Mouse (Mus musculus) midbrain, embryonic 11.5 days (tissue): ENCODE data around the gene Bcar3. TPM values are rescaled to one million over a fixed set of nuclear protein-coding genes. Genes with fewer than 3 reads are reported as not detected.

Experiments used
- ATAC-seq: fragments of 200-750 bp; cut with Nextera tagmentation; 2 replicates; pipeline ENCODE4 v1.8.0; 2017; ENCODE audit warnings: moderate TSS enrichment, moderate library complexity; ENCODE audit not compliant: low FRiP score
- DNase-seq: peaks from one replicate; pipeline ENCODE4 v3.0.0; 2015; ENCODE audit warnings: low spot score; ENCODE audit errors: missing footprints
- H3K27ac ChIP-seq: fragments of 300-500 bp; sonication (generic); 2 replicates; pipeline ENCODE4 v1.5.1; 2014; ENCODE audit warnings: low read depth, low read length
- H3K27me3 ChIP-seq: fragments of 300-500 bp; sonication (generic); 2 replicates; pipeline ENCODE4 v1.6.1; 2014; ENCODE audit warnings: mild to moderate bottlenecking, low read length, moderate library complexity, mixed read lengths; ENCODE audit not compliant: control insufficient read depth, insufficient read depth
- H3K36me3 ChIP-seq: fragments of 300-500 bp; sonication (generic); 2 replicates; pipeline ENCODE4 v1.6.1; 2014; ENCODE audit warnings: mild to moderate bottlenecking, low read length, moderate library complexity, mixed read lengths; ENCODE audit not compliant: control insufficient read depth, insufficient read depth
- H3K4me1 ChIP-seq: fragments of 300-500 bp; sonication (generic); 2 replicates; pipeline ENCODE4 v1.6.1; 2014; ENCODE audit warnings: low read length; ENCODE audit not compliant: control insufficient read depth, insufficient read depth
- H3K4me2 ChIP-seq: fragments of 300-500 bp; sonication (generic); 2 replicates; pipeline ENCODE4 v1.6.1; 2014; ENCODE audit warnings: mild to moderate bottlenecking, moderate library complexity
- H3K4me3 ChIP-seq: fragments of 300-500 bp; sonication (generic); 2 replicates; pipeline ENCODE4 v1.5.1; 2014; ENCODE audit warnings: low read depth, low read length
- H3K9ac ChIP-seq: fragments of 300-500 bp; sonication (generic); 2 replicates; pipeline ENCODE4 v1.6.1; 2014; ENCODE audit warnings: low read length
- H3K9me3 ChIP-seq: fragments of 300-500 bp; sonication (generic); 2 replicates; pipeline ENCODE4 v1.6.1; 2016; ENCODE audit warnings: low read length; ENCODE audit not compliant: control insufficient read depth
- WGBS: fragments of 180-500 bp; shearing (Covaris S2); extraction: QIAGEN DNeasy Blood & Tissue Kit; methylation state at CpG from one replicate; pipeline ENCODE4 v1.1.7; 2014; 5-methylcytosine and 5-hydroxymethylcytosine counted together
- polyA plus RNA-seq: library from polyadenylated mRNA; unstranded; fragments of >200 nt; fragmentation: Nextera tagmentation; extraction: Ambion mirVana; gene quantifications from 2 replicates; pipeline ENCODE4 v1.2.1, GENCODE M21; 2014

Gene Bcar3
- polyA plus RNA-seq, 1 experiment from 2014 or later, result 16.7 TPM

- WGBS, result 91% methylated on average over 14 of the region's 14 CpGs
- ATAC-seq (no peak), DNase-seq (no peak)
- Histone ChIP-seq H3K4me2 (no peak overlapping the region), H3K36me3 (no peaks in the 10 kb centered on the region), H3K4me1 (peaks cover 11% of the 10 kb centered on the region), H3K9ac (no peak overlapping the region), H3K9me3 (no peaks in the 10 kb centered on the region), H3K4me3 (no peak overlapping the region), H3K27me3 (no peaks in the 10 kb centered on the region), H3K27ac (no peak overlapping the region)
Measured at GRCm38 (mm10) chr3:122470326-122471016, 176.5 kb downstream of the Bcar3 start.

- no peaks in the 10 kb centered on the region for H3K27me3 ChIP-seq
- WGBS, result 83% methylated on average over 12 of the region's 12 CpGs
- peaks cover 18% of the 10 kb centered on the region for H3K4me1 ChIP-seq
- no peak overlapping the region for H3K27ac ChIP-seq
- no peaks in the 10 kb centered on the region for H3K9me3 ChIP-seq
- no peak overlapping the region for H3K4me2 ChIP-seq
- DNase-seq (no peak), ATAC-seq (no peak)
- no peak overlapping the region for H3K4me3 ChIP-seq
- H3K9ac ChIP-seq, result no peak overlapping the region
- H3K36me3 ChIP-seq, result no peaks in the 10 kb centered on the region
Measured at GRCm38 (mm10) chr3:122471017-122471721, 177.2 kb downstream of the Bcar3 start.

- no peak overlapping the region for H3K27ac ChIP-seq
- WGBS, result 89% methylated on average over 11 of the region's 11 CpGs
- H3K4me3 ChIP-seq, result no peak overlapping the region
Measured at GRCm38 (mm10) chr3:122472412-122472811, 178.5 kb downstream of the Bcar3 start.

GRCm38 (mm10) chr3:122473523-122474034, 179.6 kb downstream of the Bcar3 start:
- Histone ChIP-seq H3K27ac (no peak overlapping the region), H3K36me3 (no peaks in the 10 kb centered on the region), H3K4me2 (no peak overlapping the region), H3K9ac (no peak overlapping the region), H3K9me3 (no peaks in the 10 kb centered on the region), H3K4me1 (peaks cover 32% of the 10 kb centered on the region), H3K4me3 (no peak overlapping the region), H3K27me3 (no peaks in the 10 kb centered on the region)
- ATAC-seq (no peak), DNase-seq (no peak)
- 85% methylated on average over 11 of the region's 11 CpGs for WGBS

More at GRCm38 (mm10) chr3:122472412-122472811, 178.5 kb downstream of the Bcar3 start:
- Histone ChIP-seq H3K4me2 (no peak overlapping the region), H3K4me1 (peaks cover 30% of the 10 kb centered on the region), H3K27me3 (no peaks in the 10 kb centered on the region), H3K9me3 (no peaks in the 10 kb centered on the region), H3K9ac (no peak overlapping the region), H3K36me3 (no peaks in the 10 kb centered on the region)
- DNase-seq, result no peak
- no peak for ATAC-seq

GRCm38 (mm10) chr3:122474067-122474466, 180.1 kb downstream of the Bcar3 start:
- Histone ChIP-seq H3K9ac (no peak overlapping the region), H3K36me3 (no peaks in the 10 kb centered on the region), H3K27ac (no peak overlapping the region), H3K4me2 (no peak overlapping the region), H3K9me3 (no peaks in the 10 kb centered on the region), H3K27me3 (no peaks in the 10 kb centered on the region), H3K4me3 (no peak overlapping the region), H3K4me1 (peaks cover 32% of the 10 kb centered on the region)
- WGBS, result 57% methylated on average over 5 of the region's 5 CpGs
- DNase-seq (no peak), ATAC-seq (no peak)

GRCm38 (mm10) chr3:122474796-122475195, 180.9 kb downstream of the Bcar3 start:
- no peaks in the 10 kb centered on the region for H3K36me3 ChIP-seq
- no peak for DNase-seq
- H3K9me3 ChIP-seq, result no peaks in the 10 kb centered on the region
- no peak overlapping the region; the same call in 1 of the 2 replicates for H3K27ac ChIP-seq
- H3K9ac ChIP-seq, result no peak overlapping the region
- no peak overlapping the region for H3K4me2 ChIP-seq
- H3K4me1 ChIP-seq, result peaks cover 38% of the 10 kb centered on the region
- 73% methylated on average over 4 of the region's 4 CpGs for WGBS
- no peak overlapping the region for H3K4me3 ChIP-seq
- H3K27me3 ChIP-seq, result no peaks in the 10 kb centered on the region
- ATAC-seq, result no peak

GRCm38 (mm10) chr3:122475735-122476134, 181.8 kb downstream of the Bcar3 start:
- Histone ChIP-seq H3K27me3 (no peaks in the 10 kb centered on the region), H3K4me1 (peaks cover 47% of the 10 kb centered on the region)

GRCm38 (mm10) chr3:122476656-122477055, 182.7 kb downstream of the Bcar3 start:
- H3K4me1 ChIP-seq, result peaks cover 55% of the 10 kb centered on the region
- DNase-seq (no peak), ATAC-seq (peak; percentile 10; the same call in 1 of the 2 replicates)
- H3K4me2 ChIP-seq, result no peak overlapping the region
- H3K27ac ChIP-seq, result peak overlapping the region; percentile 41; the same call in 1 of the 2 replicates
- no peaks in the 10 kb centered on the region for H3K9me3 ChIP-seq
- H3K4me3 ChIP-seq, result no peak overlapping the region
- no peaks in the 10 kb centered on the region for H3K36me3 ChIP-seq
- H3K27me3 ChIP-seq, result no peaks in the 10 kb centered on the region
- no peak overlapping the region for H3K9ac ChIP-seq
- 41% methylated on average over 3 of the region's 3 CpGs for WGBS

More at GRCm38 (mm10) chr3:122475735-122476134, 181.8 kb downstream of the Bcar3 start:
- ATAC-seq (peak; percentile 83), DNase-seq (peak; percentile 92)
- WGBS, result 10% methylated on average over 1 of the region's 1 CpGs
- Histone ChIP-seq H3K36me3 (no peaks in the 10 kb centered on the region), H3K9me3 (no peaks in the 10 kb centered on the region), H3K9ac (no peak overlapping the region; the same call in 1 of the 2 replicates), H3K4me3 (no peak overlapping the region), H3K27ac (peak overlapping the region; percentile 41; the same call in 1 of the 2 replicates), H3K4me2 (no peak overlapping the region)

- Histone ChIP-seq H3K27me3 (no peaks in the 10 kb centered on the region), H3K4me1 (peaks cover 64% of the 10 kb centered on the region), H3K36me3 (no peaks in the 10 kb centered on the region), H3K27ac (no peak overlapping the region), H3K4me2 (no peak overlapping the region), H3K9me3 (no peaks in the 10 kb centered on the region), H3K9ac (no peak overlapping the region), H3K4me3 (no peak overlapping the region)
- DNase-seq, result no peak
- no peak for ATAC-seq
- WGBS, result 70% methylated on average over 8 of the region's 8 CpGs
Measured at GRCm38 (mm10) chr3:122477541-122477940, 183.6 kb downstream of the Bcar3 start.
